Mouse (Mus musculus): ENCODE results near the gene Edn2. TPM values are rescaled to one million over a fixed set of nuclear protein-coding genes. Genes with fewer than 3 reads are reported as not detected.

Gene Edn2
- 0.15 and 0.35 TPM in 2 replicates for polyA plus RNA-seq (2016; fragmentation: Nextera tagmentation; extraction: Ambion mirVana)

- Histone ChIP-seq H3K4me3 (no peak within 1 kb of the TSS), H3K4me2 (no peak within 1 kb of the TSS), H3K27me3 (replicated peaks) (peaks cover 16% of the 10 kb centered on the region), H3K9ac (no peak within 1 kb of the TSS), H3K9me3 (replicated peaks) (no peaks in the 10 kb centered on the region), H3K36me3 (no peaks in the 10 kb centered on the region), H3K27ac (no peak within 1 kb of the TSS), H3K4me1 (no peaks in the 10 kb centered on the region)
- peak; percentile 42; the same call in 1 of the 2 replicates for ATAC-seq
- WGBS (ENCODE audit: insufficient replicate concordance) = 30% methylated on average over 29 of the region's 29 CpGs
These were observed at the start of gene Edn2 for GRCm38 (mm10) chr4:120161166-120161949. TSS of gene Edn2 (plus strand) at chr4:120161206.

- H3K36me3 ChIP-seq = no peaks in the 10 kb centered on the region
- H3K27me3 ChIP-seq (replicated peaks) = no peaks in the 10 kb centered on the region
- H3K4me3 ChIP-seq = no peak overlapping the region
- no peak overlapping the region for H3K9ac ChIP-seq
- H3K4me2 ChIP-seq = no peak overlapping the region
- no peaks in the 10 kb centered on the region; the same call in 1 of the 2 replicates for H3K9me3 ChIP-seq (replicated peaks)
- WGBS (ENCODE audit: insufficient replicate concordance) = 66% methylated on average over 3 of the region's 3 CpGs
- ATAC-seq = no peak
- no peaks in the 10 kb centered on the region for H3K4me1 ChIP-seq
- no peak overlapping the region for H3K27ac ChIP-seq
These were observed 45.5 kb upstream of the Edn2 start for GRCm38 (mm10) chr4:120115516-120115915.

- Histone ChIP-seq H3K36me3 (no peaks in the 10 kb centered on the region), H3K27ac (no peak overlapping the region), H3K4me1 (no peaks in the 10 kb centered on the region), H3K9ac (no peak overlapping the region), H3K9me3 (replicated peaks) (no peaks in the 10 kb centered on the region; the same call in 1 of the 2 replicates), H3K4me3 (no peak overlapping the region), H3K27me3 (replicated peaks) (no peaks in the 10 kb centered on the region), H3K4me2 (no peak overlapping the region)
- WGBS (ENCODE audit: insufficient replicate concordance) = 68% methylated on average over 1 of the region's 1 CpGs
- no peak for ATAC-seq
These were observed 44.7 kb upstream of the Edn2 start for GRCm38 (mm10) chr4:120116312-120116711.

- H3K27ac ChIP-seq = no peak overlapping the region
- H3K4me2 ChIP-seq = no peak overlapping the region
- no peak overlapping the region for H3K9ac ChIP-seq
- no peak for ATAC-seq
- no peak overlapping the region for H3K4me3 ChIP-seq
- no peaks in the 10 kb centered on the region for H3K9me3 ChIP-seq (replicated peaks)
- WGBS (ENCODE audit: insufficient replicate concordance) = 25% methylated on average over 8 of the region's 8 CpGs
- H3K36me3 ChIP-seq = no peaks in the 10 kb centered on the region
- no peaks in the 10 kb centered on the region for H3K27me3 ChIP-seq (replicated peaks)
- H3K4me1 ChIP-seq = no peaks in the 10 kb centered on the region
These were observed 40.7 kb upstream of the Edn2 start for GRCm38 (mm10) chr4:120120276-120120675.

- H3K9ac ChIP-seq = no peak overlapping the region
- H3K4me2 ChIP-seq = no peak overlapping the region
- H3K4me3 ChIP-seq = no peak overlapping the region
- no peak for ATAC-seq
- 52% methylated on average over 6 of the region's 6 CpGs for WGBS (ENCODE audit: insufficient replicate concordance)
- H3K36me3 ChIP-seq = no peaks in the 10 kb centered on the region
- H3K4me1 ChIP-seq = 0 out of 2 replicates have a peak, but pooled peaks cover 5% of the 10 kb centered on the region
- no peaks in the 10 kb centered on the region for H3K27me3 ChIP-seq (replicated peaks)
- no peaks in the 10 kb centered on the region for H3K9me3 ChIP-seq (replicated peaks)
- no peak overlapping the region for H3K27ac ChIP-seq
These were observed 36.4 kb upstream of the Edn2 start for GRCm38 (mm10) chr4:120124656-120125055.

GRCm38 (mm10) chr4:120126047-120126446 lies 35.0 kb upstream of the Edn2 start:
- Histone ChIP-seq H3K36me3 (no peaks in the 10 kb centered on the region), H3K4me2 (no peak overlapping the region), H3K4me1 (0 out of 2 replicates have a peak, but pooled peaks cover 5% of the 10 kb centered on the region), H3K27ac (no peak overlapping the region), H3K9me3 (replicated peaks) (no peaks in the 10 kb centered on the region), H3K9ac (no peak overlapping the region), H3K27me3 (replicated peaks) (no peaks in the 10 kb centered on the region), H3K4me3 (no peak overlapping the region)
- 77% methylated on average over 6 of the region's 6 CpGs for WGBS (ENCODE audit: insufficient replicate concordance)
- ATAC-seq = no peak

- H3K9ac ChIP-seq = no peak overlapping the region
- no peak overlapping the region for H3K4me3 ChIP-seq
- H3K27me3 ChIP-seq (replicated peaks) = no peaks in the 10 kb centered on the region
- no peak overlapping the region for H3K4me2 ChIP-seq
- no peak overlapping the region for H3K27ac ChIP-seq
- no peaks in the 10 kb centered on the region for H3K9me3 ChIP-seq (replicated peaks)
- H3K4me1 ChIP-seq = 0 out of 2 replicates have a peak, but pooled peaks cover 5% of the 10 kb centered on the region
- no peak for ATAC-seq
- no peaks in the 10 kb centered on the region for H3K36me3 ChIP-seq
- WGBS (ENCODE audit: insufficient replicate concordance) = 68% methylated on average over 3 of the region's 3 CpGs
These were observed 33.7 kb upstream of the Edn2 start for GRCm38 (mm10) chr4:120127333-120127732.

- Histone ChIP-seq H3K9me3 (replicated peaks) (no peaks in the 10 kb centered on the region), H3K4me1 (0 out of 2 replicates have a peak, but pooled peaks cover 5% of the 10 kb centered on the region), H3K27ac (no peak overlapping the region), H3K36me3 (no peaks in the 10 kb centered on the region), H3K9ac (no peak overlapping the region), H3K4me3 (no peak overlapping the region), H3K4me2 (no peak overlapping the region), H3K27me3 (replicated peaks) (no peaks in the 10 kb centered on the region)
- 51% methylated on average over 4 of the region's 4 CpGs for WGBS (ENCODE audit: insufficient replicate concordance)
- ATAC-seq = 0 out of 2 replicates have a peak, but pooled peaks have one; percentile 23
These were observed 33.0 kb upstream of the Edn2 start for GRCm38 (mm10) chr4:120128033-120128432.

- Histone ChIP-seq H3K4me2 (no peak overlapping the region), H3K4me1 (0 out of 2 replicates have a peak, but pooled peaks cover 5% of the 10 kb centered on the region), H3K36me3 (no peaks in the 10 kb centered on the region), H3K9me3 (replicated peaks) (no peaks in the 10 kb centered on the region), H3K27me3 (replicated peaks) (no peaks in the 10 kb centered on the region), H3K4me3 (no peak overlapping the region), H3K27ac (no peak overlapping the region), H3K9ac (no peak overlapping the region)
- WGBS (ENCODE audit: insufficient replicate concordance) = 35% methylated on average over 4 of the region's 4 CpGs
- no peak for ATAC-seq
These were observed 31.6 kb upstream of the Edn2 start for GRCm38 (mm10) chr4:120129233-120129885.

- H3K9me3 ChIP-seq (replicated peaks) = no peaks in the 10 kb centered on the region
- ATAC-seq = no peak
These were observed 30.1 kb upstream of the Edn2 start for GRCm38 (mm10) chr4:120130926-120131325.

GRCm38 (mm10) chr4:120131441-120132220 lies 29.4 kb upstream of the Edn2 start:
- no peak for ATAC-seq
- H3K4me3 ChIP-seq = no peak overlapping the region

More at GRCm38 (mm10) chr4:120130926-120131325, 30.1 kb upstream of the Edn2 start:
- Histone ChIP-seq H3K4me2 (no peak overlapping the region), H3K36me3 (no peaks in the 10 kb centered on the region), H3K27ac (no peak overlapping the region), H3K27me3 (replicated peaks) (no peaks in the 10 kb centered on the region), H3K4me3 (no peak overlapping the region), H3K9ac (no peak overlapping the region), H3K4me1 (0 out of 2 replicates have a peak, but pooled peaks cover 5% of the 10 kb centered on the region)
- WGBS (ENCODE audit: insufficient replicate concordance) = 66% methylated on average over 4 of the region's 4 CpGs

More at GRCm38 (mm10) chr4:120131441-120132220, 29.4 kb upstream of the Edn2 start:
- Histone ChIP-seq H3K9ac (no peak overlapping the region), H3K9me3 (replicated peaks) (no peaks in the 10 kb centered on the region), H3K36me3 (no peaks in the 10 kb centered on the region), H3K27me3 (replicated peaks) (no peaks in the 10 kb centered on the region), H3K27ac (no peak overlapping the region), H3K4me1 (0 out of 2 replicates have a peak, but pooled peaks cover 5% of the 10 kb centered on the region), H3K4me2 (no peak overlapping the region)
- 63% methylated on average over 24 of the region's 24 CpGs for WGBS (ENCODE audit: insufficient replicate concordance)
